Mouse (Mus musculus) heart, embryonic 12.5 days (tissue): Measurements from ENCODE around the gene Olfr222. TPM values are rescaled to one million over a fixed set of nuclear protein-coding genes. Genes with fewer than 3 reads are reported as not detected.

Experiments used
- ATAC-seq: fragments of 200-750 bp; cut with Nextera tagmentation; 2 replicates; pipeline ENCODE4 v1.8.0; 2017; ENCODE audit warnings: moderate TSS enrichment, moderate library complexity; ENCODE audit not compliant: insufficient number of reproducible peaks, low FRiP score
- H3K27ac ChIP-seq: fragments of 300-500 bp; sonication (generic); 2 replicates; pipeline ENCODE4 v1.5.1; 2016; ENCODE audit warnings: mild to moderate bottlenecking, moderate library complexity; ENCODE audit not compliant: poor library complexity, severe bottlenecking
- H3K27me3 ChIP-seq: fragments of 300-500 bp; sonication (generic); replicated peaks from 2 replicates; pipeline ENCODE4 v1.6.1; 2016; ENCODE audit warnings: mild to moderate bottlenecking, moderate library complexity
- H3K36me3 ChIP-seq: fragments of 300-500 bp; sonication (generic); 2 replicates; pipeline ENCODE4 v1.6.1; 2016; ENCODE audit warnings: mild to moderate bottlenecking, moderate library complexity
- H3K4me1 ChIP-seq: fragments of 300-500 bp; sonication (generic); replicated peaks from 2 replicates; pipeline ENCODE4 v1.6.1; 2016; ENCODE audit warnings: mild to moderate bottlenecking
- H3K4me2 ChIP-seq: fragments of 300-500 bp; sonication (generic); 2 replicates; pipeline ENCODE4 v1.6.1; 2016; ENCODE audit warnings: mild to moderate bottlenecking, moderate library complexity
- H3K4me3 ChIP-seq: fragments of 300-500 bp; sonication (generic); 2 replicates; pipeline ENCODE4 v1.5.1; 2016; ENCODE audit warnings: mild to moderate bottlenecking
- H3K9ac ChIP-seq: fragments of 300-500 bp; sonication (generic); 2 replicates; pipeline ENCODE4 v1.6.1; 2016; ENCODE audit warnings: mild to moderate bottlenecking, moderate library complexity
- H3K9me3 ChIP-seq: fragments of 300-500 bp; sonication (generic); replicated peaks from 2 replicates; pipeline ENCODE4 v1.6.1; 2016; ENCODE audit warnings: mild to moderate bottlenecking, moderate library complexity
- WGBS: fragments of 180-500 bp; shearing (Covaris S2); methylation state at CpG from one replicate; pipeline ENCODE4 v1.1.7; 2016; 5-methylcytosine and 5-hydroxymethylcytosine counted together
- polyA plus RNA-seq: library from polyadenylated mRNA; unstranded; fragments of >200 nt; fragmentation: Nextera tagmentation; extraction: Ambion mirVana; gene quantifications from 2 replicates; pipeline ENCODE4 v1.2.1, GENCODE M21; 2016

Olfr222 gene
- polyA plus RNA-seq, 1 experiment from 2014 or later: not detected

- Histone ChIP-seq H3K27me3 (no peaks in the 10 kb centered on the region), H3K4me3 (no peak within 1 kb of the TSS), H3K27ac (no peak within 1 kb of the TSS), H3K9me3 (peaks cover 3% of the 10 kb centered on the region; the same call in 1 of the 2 replicates), H3K4me2 (no peak within 1 kb of the TSS), H3K9ac (no peak within 1 kb of the TSS), H3K36me3 (no peaks in the 10 kb centered on the region), H3K4me1 (0 out of 2 replicates have a peak, but pooled peaks cover 6% of the 10 kb centered on the region)
- no peak for ATAC-seq
- 44% methylated on average over 3 of the region's 3 CpGs for WGBS
Measured at GRCm38 (mm10) chr11:59541324-59541723, 34.7 kb downstream of the Olfr222 start, which contains the start of gene Nlrp3. Gene Nlrp3 (plus strand): TSS chr11:59541568.

DNA sequence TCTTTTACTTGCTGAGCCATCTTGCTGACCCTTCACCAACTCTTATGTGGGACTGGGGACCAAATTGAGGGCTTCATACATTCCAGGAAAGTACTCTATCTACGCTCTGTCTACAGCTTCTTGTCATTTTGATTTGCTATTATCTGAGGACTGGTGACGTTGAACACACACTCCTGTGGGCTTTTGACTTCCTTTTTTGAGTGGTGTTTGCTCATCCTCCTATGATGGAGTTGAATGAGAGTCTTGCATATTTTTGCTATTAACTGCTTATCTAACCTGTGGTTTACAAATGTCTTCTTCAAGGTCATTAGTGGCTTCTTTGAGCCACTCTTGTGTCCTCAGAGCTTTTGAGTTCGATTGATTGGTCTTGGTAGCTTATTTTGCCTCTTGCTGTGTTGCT, 35.9 kb downstream of the Olfr222 start:
- Histone ChIP-seq H3K27me3 (no peaks in the 10 kb centered on the region), H3K9me3 (peaks cover 3% of the 10 kb centered on the region; the same call in 1 of the 2 replicates), H3K27ac (no peak overlapping the region), H3K4me1 (0 out of 2 replicates have a peak, but pooled peaks cover 6% of the 10 kb centered on the region), H3K9ac (no peak overlapping the region), H3K4me2 (no peak overlapping the region), H3K36me3 (no peaks in the 10 kb centered on the region), H3K4me3 (no peak overlapping the region)
- 57% methylated on average over 3 of the region's 3 CpGs for WGBS
- no peak for ATAC-seq

DNA sequence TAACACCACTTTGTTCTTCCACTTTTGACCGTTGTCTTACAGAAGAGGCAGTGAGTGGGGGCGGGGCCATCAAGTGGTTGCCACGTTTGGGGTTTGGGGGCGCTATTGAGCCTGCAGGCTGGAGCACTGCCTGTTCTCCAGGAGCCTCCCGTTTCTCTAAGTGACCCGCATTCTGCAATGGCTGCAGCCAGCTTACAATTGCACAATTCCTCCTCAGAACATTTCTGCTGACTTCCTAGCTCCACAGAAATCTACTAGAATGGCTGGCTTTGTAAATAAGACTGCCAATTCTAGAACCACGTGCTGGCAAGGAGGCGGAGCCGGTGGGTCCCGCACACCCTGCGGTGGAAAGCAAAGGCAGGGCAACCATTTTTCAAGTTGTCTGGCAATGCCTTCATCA, 37.6 kb downstream of the Olfr222 start:
- Histone ChIP-seq H3K36me3 (no peaks in the 10 kb centered on the region), H3K9ac (no peak overlapping the region), H3K27ac (no peak overlapping the region), H3K4me3 (no peak overlapping the region), H3K27me3 (no peaks in the 10 kb centered on the region), H3K9me3 (peaks cover 3% of the 10 kb centered on the region; the same call in 1 of the 2 replicates), H3K4me2 (no peak overlapping the region), H3K4me1 (0 out of 2 replicates have a peak, but pooled peaks cover 6% of the 10 kb centered on the region)
- no peak for ATAC-seq
- 36% methylated on average over 11 of the region's 11 CpGs for WGBS

- Histone ChIP-seq H3K9me3 (peaks cover 3% of the 10 kb centered on the region; the same call in 1 of the 2 replicates), H3K27ac (no peak overlapping the region), H3K36me3 (no peaks in the 10 kb centered on the region), H3K4me1 (0 out of 2 replicates have a peak, but pooled peaks cover 6% of the 10 kb centered on the region), H3K4me3 (no peak overlapping the region), H3K4me2 (no peak overlapping the region), H3K27me3 (no peaks in the 10 kb centered on the region), H3K9ac (no peak overlapping the region)
- 71% methylated on average over 16 of the region's 16 CpGs for WGBS
- no peak for ATAC-seq
Measured at GRCm38 (mm10) chr11:59537218-59538130, 38.6 kb downstream of the Olfr222 start.

DNA sequence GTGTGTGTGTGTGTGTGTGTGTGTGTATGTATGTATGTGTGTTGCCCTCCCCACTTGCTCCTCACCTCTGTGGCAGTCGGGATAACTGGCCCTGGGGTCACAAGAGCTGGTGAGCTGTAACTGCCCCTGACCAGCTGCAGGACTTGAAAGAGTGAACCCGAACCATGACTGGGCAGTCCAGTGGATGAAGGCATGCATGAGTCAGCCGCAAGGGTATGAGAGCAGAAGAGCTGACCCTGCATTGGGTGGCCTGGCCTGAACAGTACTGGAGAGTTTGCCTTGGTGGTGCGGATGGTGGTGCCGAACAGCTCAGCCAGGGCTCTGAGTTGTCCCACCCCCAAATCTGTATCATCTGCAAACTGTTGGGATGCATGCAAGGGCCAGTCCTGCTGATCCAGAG, 44.5 kb downstream of the Olfr222 start:
- no peaks in the 10 kb centered on the region; the same call in 1 of the 2 replicates for H3K27me3 ChIP-seq
- H3K9me3 ChIP-seq: no peaks in the 10 kb centered on the region
- no peak overlapping the region for H3K4me3 ChIP-seq
- ATAC-seq: no peak
- no peak overlapping the region for H3K27ac ChIP-seq
- WGBS: 81% methylated on average over 5 of the region's 5 CpGs
- no peaks in the 10 kb centered on the region for H3K36me3 ChIP-seq
- no peak overlapping the region for H3K4me2 ChIP-seq
- H3K4me1 ChIP-seq: no peaks in the 10 kb centered on the region
- H3K9ac ChIP-seq: no peak overlapping the region

DNA sequence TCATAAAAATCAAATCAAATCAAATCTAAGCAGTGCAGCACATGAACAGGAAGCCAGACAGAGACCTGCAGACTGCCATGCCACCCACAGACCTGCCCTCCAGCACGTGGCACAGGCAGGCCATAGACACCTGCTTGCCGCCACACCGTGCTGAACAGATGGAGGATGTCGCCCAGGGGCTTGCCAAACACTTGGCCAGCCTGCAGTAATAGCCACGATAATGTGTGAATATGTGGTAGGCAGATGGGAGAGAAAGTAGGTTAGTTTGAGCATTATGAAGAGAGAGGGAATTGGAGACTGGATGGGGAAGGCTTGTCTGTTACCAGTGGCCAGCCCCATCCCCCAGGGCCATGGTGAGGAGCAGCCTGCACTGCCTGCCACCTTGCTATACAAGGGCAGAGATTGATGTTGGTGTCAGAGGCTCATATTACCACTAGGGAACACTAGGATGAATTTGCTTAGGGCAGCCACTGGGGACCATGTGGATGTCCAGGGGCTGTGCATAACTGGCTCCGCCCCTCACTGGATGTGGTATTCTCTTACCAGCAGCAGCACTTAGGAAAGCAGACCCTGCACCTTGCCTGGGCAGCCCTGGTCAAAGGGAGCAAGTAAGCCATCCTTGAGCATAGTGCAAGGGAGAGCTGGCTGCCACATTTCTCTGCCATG, 45.0 kb downstream of the Olfr222 start:
- ATAC-seq: no peak
- 74% methylated on average over 6 of the region's 6 CpGs for WGBS

GRCm38 (mm10) chr11:59530221-59530620, 45.8 kb downstream of the Olfr222 start:
- H3K9me3 ChIP-seq: no peaks in the 10 kb centered on the region
- H3K4me3 ChIP-seq: no peak overlapping the region
- H3K27me3 ChIP-seq: no peaks in the 10 kb centered on the region; the same call in 1 of the 2 replicates
- no peak overlapping the region for H3K9ac ChIP-seq
- no peak for ATAC-seq
- H3K4me1 ChIP-seq: no peaks in the 10 kb centered on the region
- no peak overlapping the region for H3K4me2 ChIP-seq
- no peaks in the 10 kb centered on the region for H3K36me3 ChIP-seq
- H3K27ac ChIP-seq: no peak overlapping the region
- WGBS: 74% methylated on average over 5 of the region's 5 CpGs

More for the DNA sequence above, 45.0 kb downstream of the Olfr222 start:
- Histone ChIP-seq H3K36me3 (no peaks in the 10 kb centered on the region), H3K4me1 (no peaks in the 10 kb centered on the region), H3K27ac (no peak overlapping the region), H3K9ac (no peak overlapping the region), H3K27me3 (no peaks in the 10 kb centered on the region; the same call in 1 of the 2 replicates), H3K9me3 (no peaks in the 10 kb centered on the region), H3K4me2 (no peak overlapping the region), H3K4me3 (no peak overlapping the region)

- ATAC-seq: no peak
- Histone ChIP-seq H3K4me3 (no peak within 1 kb of the TSS), H3K36me3 (no peaks in the 10 kb centered on the region), H3K9ac (no peak within 1 kb of the TSS), H3K27ac (no peak within 1 kb of the TSS), H3K9me3 (no peaks in the 10 kb centered on the region), H3K4me2 (no peak within 1 kb of the TSS), H3K4me1 (no peaks in the 10 kb centered on the region), H3K27me3 (no peaks in the 10 kb centered on the region; the same call in 1 of the 2 replicates)
- WGBS: 46% methylated on average over 8 of the region's 8 CpGs
Measured at GRCm38 (mm10) chr11:59526472-59527080, 49.5 kb downstream of the Olfr222 start, which contains the start of gene Zkscan17. Gene Zkscan17 (minus strand): TSS chr11:59526751.

- Histone ChIP-seq H3K4me3 (no peak overlapping the region), H3K4me1 (peaks cover 3% of the 10 kb centered on the region; the same call in 1 of the 2 replicates), H3K36me3 (no peaks in the 10 kb centered on the region), H3K9me3 (no peaks in the 10 kb centered on the region), H3K27me3 (no peaks in the 10 kb centered on the region; the same call in 1 of the 2 replicates), H3K9ac (no peak overlapping the region), H3K27ac (no peak overlapping the region), H3K4me2 (no peak overlapping the region)
- WGBS: 7% methylated on average over 10 of the region's 10 CpGs
- ATAC-seq: no peak
Measured at GRCm38 (mm10) chr11:59525237-59525636, 50.8 kb downstream of the Olfr222 start.

DNA sequence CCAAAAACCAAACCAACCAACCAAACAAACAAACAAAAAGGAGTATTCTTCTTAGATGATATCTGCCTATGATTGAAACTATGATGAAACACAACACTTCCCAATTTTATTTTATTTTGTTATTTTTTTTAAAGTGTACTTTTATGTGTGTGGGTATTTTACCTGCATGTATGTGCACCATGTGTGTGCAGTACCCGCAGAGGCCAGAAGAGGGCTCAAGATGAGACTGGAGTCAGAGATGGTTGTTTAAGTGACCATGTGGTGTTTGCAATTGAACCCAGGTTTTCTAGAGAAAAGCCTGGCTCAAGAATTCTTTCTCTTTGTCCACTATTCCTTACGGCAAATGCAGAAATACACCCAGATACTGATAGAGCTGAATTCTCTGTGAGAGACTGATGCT, 51.9 kb downstream of the Olfr222 start:
- H3K36me3 ChIP-seq: no peaks in the 10 kb centered on the region
- 94% methylated on average over 2 of the region's 2 CpGs for WGBS
- no peak overlapping the region for H3K9ac ChIP-seq
- H3K4me3 ChIP-seq: no peak overlapping the region
- no peaks in the 10 kb centered on the region; the same call in 1 of the 2 replicates for H3K27me3 ChIP-seq
- H3K27ac ChIP-seq: no peak overlapping the region
- H3K4me2 ChIP-seq: no peak overlapping the region
- no peak for ATAC-seq
- peaks cover 10% of the 10 kb centered on the region for H3K4me1 ChIP-seq
- H3K9me3 ChIP-seq: no peaks in the 10 kb centered on the region
